Mouse (Mus musculus) left cerebral cortex, postnatal 36 days (tissue): Measurements from ENCODE around the gene Kif14. TPM values are rescaled to one million over a fixed set of nuclear protein-coding genes. Genes with fewer than 3 reads are reported as not detected.
"Not testable (repeated sequence)": the region's sequence is repeated elsewhere in the genome, so short reads cannot be mapped to it uniquely, and the experiment has no call there.

Source experiments
- DNase-seq, 2 experiments: peaks; one replicate each; pipeline ENCODE4 v3.0.0; 2021 to 2022; ENCODE audit warnings: low spot score in 2 of 2, mixed read lengths in 1 of 2
- intact Hi-C: fragments of 180-260 bp; cut with DNase I; formaldehyde crosslinking; loops from one replicate; pipeline ENCODE4 v1.15.1; 2025
- total RNA-seq, 2 experiments: library from RNA; stranded (reverse); gene quantifications; 2 replicates each; pipeline ENCODE4 v1.2.3; 2021

Gene Kif14
- total RNA-seq, 2 experiments from 2014 or later = 0.07 to 0.20 TPM

DNA sequence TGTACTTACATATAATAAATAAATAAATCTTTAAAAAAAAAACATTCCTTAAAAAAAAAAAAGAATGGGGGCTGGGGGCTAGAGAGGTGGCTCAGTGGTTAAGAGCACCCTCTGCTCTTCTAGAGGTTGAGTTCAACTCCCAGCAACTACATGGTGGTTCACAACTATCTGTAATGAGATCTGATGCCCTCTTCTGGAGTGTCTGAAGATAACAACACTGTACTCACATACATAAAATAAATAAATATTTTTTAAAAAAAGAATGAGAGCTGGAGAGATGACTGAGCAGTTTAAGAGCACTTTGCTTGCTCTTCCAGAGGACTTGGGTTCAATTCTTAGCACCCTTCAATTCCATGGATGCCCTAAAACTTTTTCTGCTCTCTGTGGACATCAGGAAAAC is 975 bp upstream of the Kif14 start:
- DNase-seq = no peak
- intact Hi-C loops = loop anchor here (10.0 kb wide), 1 partner anchor 410 kb away; the partner anchor contains the start of genes Ascl5 and Cacna1s

DNA sequence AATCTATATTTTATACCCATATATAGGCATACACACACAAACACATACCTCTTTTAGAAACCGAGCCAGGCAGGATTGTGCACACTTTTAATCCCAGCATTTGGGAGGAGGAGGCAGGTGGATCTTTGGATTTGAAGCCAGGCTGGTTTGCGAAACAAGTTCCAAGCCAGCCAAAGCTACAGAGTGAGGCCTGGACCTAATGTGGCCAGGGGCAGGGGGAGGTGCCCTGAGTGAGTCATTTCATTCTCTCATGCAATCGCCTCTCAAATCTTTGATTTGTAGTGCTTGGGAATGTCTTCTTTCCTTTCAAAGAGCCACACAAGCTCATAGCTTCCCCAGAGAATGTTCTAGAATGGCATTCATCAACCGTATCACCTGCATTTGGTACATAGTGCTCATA is 3.3 kb downstream of the Kif14 start:
- intact Hi-C loops = loop anchor here (10.0 kb wide), 1 partner anchor 415 kb away; the partner anchor contains the start of genes Ascl5 and Cacna1s
- no peak for DNase-seq

DNA sequence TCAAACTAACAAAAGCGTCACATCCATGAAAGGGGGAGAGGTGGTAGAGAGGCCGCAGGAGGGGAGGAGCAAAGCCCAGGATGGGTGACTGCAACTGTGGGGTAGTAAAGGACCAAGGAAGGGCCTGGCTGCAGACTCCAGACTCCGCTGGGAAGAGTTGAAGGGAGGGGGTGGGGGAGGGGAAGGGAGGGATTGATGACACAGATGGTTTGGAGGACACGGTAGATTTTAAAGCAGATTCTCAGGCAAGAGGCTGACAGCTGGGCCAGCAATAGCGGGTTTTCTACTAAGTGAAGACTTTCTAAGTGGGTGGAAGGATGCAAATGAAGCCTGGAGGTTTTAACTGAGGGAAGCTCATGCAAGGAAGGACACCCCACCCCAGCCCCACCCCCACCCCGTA is 4.3 kb downstream of the Kif14 start:
- DNase-seq = no peak
- intact Hi-C loops = no loop called here

DNA sequence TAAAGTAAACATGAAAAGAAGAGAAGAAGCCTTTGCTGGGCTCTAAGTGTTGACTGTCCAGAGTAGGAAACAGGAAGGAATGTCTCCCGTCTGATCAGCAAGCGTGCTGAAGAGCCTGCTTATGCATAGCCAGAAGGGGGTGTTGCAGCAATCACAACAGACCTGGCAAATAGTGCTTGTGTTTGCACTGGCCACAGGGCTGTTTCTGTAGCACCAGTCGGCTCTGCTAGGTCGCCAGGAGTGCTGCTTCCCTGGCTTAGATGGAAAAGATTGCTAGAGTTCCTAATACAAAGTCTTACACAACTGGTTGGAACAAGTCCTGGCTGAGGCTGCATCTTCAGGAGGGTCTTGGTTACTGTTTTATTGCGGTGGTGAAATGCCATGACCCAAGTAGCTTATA is 25.5 kb downstream of the Kif14 start:
- no peak for DNase-seq
- intact Hi-C loops = no loop called here

DNA sequence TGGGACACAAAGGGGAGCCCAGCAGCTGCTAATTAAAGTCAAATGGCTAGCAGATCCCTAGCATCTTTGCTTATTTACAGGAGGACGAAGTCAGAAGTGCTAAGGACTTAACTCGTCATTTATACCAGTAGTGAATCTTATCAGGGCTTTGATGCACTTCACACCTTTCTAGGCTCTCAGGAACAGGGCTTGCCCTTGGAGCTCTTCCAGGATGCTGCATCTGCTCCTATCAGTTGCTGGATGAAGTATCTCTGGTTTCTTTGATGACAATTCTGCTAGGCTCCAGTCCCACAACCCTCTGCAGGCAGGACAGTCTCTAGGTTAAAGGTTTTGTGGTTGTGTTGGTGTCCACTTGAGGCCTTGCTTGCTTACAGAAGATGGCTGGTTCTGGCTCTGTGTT is 26.1 kb downstream of the Kif14 start:
- no peak for DNase-seq
- intact Hi-C loops = no loop called here

DNA sequence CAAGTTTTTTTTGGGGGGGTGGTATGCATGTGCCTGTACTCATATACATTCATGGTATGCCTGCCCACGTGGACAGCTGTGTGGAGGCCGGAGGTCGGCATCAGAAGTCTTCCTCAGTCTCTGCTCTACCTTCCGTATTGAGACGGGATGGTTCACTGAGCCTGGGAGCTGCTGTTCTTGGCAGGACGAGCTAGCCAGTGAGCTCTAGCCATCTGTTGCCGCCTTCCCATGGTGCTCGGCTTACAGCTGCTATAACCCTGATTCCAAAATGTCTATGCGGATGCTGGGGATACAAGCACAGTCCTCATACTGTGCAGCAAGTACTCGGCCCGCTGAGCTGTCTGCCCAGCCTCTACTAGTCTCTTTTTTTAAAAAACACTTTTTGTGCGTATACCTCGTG is 33.2 kb downstream of the Kif14 start:
- intact Hi-C loops = no loop called here

DNA sequence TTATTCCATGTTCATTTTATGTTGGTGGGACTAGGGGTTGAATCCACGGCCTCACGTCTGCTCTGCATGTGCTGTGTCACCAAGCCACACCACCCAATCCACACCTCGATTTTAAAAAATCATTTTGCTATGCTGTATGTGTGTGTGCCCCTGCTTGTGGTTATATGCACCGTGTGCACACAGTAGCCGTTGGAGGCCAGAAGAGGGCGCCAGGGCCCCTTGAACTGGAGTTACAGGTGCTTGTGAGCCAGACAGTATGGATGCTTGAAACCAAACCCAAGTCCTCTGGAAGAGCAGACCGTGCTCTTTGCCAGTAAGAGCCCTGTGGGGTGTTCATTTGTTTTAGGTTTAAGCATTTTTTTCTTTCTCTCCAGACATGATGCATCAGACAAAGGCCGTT is 36.8 kb downstream of the Kif14 start:
- DNase-seq = no peak
- intact Hi-C loops = no loop called here

More for the DNA sequence above, 33.2 kb downstream of the Kif14 start:
- DNase-seq = no peak

DNA sequence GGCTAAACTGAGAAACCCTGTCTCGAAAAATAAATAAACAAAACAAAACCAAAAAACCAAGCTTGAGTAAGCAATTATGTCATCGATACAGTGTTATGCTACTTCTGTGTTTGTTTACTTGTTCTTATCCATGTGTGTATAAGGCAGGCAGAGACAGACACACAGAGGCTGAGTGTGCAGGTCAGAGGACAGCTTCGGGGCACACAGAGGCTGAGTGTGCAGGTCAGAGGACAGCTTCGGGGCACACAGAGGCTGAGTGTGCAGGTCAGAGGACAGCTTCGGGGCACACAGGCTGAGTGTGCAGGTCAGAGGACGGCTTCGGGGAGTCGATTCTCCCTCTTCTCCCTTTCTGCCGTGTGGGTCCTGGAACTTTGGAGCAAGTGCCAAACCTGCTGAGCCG is 40.1 kb downstream of the Kif14 start:
- DNase-seq, intact Hi-C loops: not testable (repeated sequence)

DNA sequence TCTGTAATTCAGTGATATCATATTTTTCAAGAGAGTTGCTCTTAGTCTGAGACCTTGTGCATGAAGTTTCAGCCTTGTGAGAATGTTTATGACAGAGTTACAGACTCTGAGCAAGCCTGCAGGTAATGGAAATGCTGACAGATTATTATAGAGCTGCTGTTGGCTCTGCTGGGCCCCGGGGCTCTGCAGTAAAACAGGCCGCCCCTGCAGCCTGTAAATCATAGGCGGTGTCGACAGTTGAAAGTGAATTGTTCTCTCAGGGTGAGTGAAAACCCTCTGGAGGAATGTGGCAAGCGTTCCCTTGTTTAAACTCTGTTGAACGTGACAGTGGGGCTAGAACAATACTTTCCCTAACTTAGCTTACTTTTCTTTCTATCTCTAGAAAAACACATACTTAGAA is 46.2 kb downstream of the Kif14 start:
- DNase-seq = no peak
- intact Hi-C loops = loop anchor here (5.0 kb wide), 1 partner anchor 35 kb away; no protein-coding TSS in a partner anchor

DNA sequence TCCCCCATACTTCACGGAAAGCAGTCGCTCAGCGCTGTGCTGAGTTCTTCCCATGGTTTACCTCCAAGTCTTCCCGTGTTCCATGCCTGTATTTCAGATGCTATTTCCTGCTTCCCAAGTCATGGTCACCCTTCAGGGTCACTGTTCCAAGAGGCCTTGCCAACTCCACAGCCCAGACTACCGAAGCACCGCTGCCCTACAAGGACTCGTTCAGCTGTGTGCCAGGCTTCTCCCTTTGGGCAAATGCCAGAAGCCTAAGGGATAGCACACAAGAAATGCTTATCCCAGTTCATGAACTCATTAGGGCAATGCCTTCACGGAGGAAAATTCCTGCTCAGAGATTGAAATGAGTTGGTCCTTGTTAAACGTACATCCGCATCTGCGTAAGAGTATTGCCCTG is 47.0 kb downstream of the Kif14 start:
- DNase-seq = no peak
- intact Hi-C loops = loop anchor here (5.0 kb wide), 1 partner anchor 36 kb away; no protein-coding TSS in a partner anchor

DNA sequence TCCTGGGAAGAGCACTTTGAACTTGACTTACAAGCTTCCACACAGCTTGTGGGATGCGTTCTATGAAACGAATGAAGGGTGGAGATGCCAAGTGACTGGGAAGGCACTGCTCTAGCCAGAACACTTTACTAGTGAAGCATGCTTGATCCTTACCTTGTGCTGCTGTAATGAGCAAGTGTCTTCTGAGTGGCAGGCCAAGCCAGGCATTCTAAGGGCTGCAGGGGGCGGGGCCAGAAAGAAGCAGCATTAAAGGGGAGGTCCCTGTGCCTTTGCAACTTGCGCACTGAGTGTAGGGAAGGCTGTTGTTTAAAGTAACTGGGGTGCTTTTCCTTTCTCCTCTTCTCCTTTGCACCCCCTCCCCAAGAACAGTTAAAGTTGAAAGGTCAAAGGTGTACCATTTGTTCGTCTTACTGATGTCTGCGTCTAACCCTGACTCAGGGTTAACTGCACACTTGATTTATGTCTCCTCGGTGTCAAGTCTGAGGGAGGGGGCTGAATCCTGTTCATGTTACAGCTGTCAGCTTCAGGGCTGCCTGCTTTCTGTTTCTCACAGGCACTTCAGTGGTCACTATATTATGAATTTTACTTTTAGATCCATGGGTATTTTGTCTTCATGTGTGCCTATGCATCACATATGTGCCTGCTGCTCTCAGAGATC is 52.7 kb downstream of the Kif14 start:
- no peak for DNase-seq
- intact Hi-C loops = no loop called here

DNA sequence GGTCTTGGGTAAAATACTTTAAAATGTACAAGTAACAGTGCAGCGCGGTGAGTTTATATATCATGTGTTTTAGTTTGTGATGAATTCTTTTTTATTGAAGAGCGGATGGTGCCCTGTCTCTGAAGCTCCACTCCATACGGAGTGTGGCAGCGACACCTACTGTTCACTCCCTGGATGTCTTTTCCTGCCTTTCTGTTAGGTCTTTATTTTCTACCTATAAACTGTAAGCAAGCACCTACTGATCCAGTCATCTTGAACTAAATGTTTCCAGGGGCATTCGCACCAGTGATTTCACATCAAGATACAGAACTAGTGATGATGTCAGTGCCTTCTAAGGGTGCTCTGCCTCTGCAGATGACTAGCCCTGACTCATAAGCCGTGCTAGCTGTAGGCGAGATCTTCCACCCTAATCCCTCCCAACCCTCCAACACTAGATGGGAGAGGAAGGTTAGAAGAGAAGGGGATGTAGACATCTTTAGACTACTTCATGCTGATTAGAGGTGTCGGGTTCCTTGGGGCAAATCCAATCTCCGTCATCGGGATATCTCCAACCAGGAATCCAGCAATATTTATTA is 55.3 kb downstream of the Kif14 start:
- peak; percentile 59 to 71 for DNase-seq
- intact Hi-C loops = loop anchor here (10.0 kb wide), 1 partner anchor 227 kb away; no protein-coding TSS in a partner anchor

DNA sequence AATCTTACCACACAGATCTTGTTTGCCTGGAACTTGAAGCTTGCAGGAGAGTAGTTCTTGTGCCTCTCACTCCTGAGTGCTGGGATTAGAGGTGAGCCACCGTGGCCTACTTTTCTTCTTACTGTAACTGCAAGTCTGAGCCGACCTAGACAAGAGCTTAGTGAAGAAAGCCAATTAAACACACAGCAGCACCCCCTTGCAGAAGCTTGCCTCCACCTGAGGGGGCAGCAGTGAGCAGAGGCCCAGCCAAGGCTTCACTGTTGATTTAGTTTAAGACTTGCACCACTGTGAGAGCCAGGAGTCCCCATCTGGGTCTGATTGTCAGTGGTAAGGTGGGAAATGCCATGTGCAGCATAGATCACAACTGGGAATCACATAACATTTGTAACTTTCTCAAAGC is 58.8 kb downstream of the Kif14 start:
- DNase-seq = peak; percentile 42 to 61
- intact Hi-C loops = loop anchor here (10.0 kb wide), 1 partner anchor 230 kb away; no protein-coding TSS in a partner anchor

DNA sequence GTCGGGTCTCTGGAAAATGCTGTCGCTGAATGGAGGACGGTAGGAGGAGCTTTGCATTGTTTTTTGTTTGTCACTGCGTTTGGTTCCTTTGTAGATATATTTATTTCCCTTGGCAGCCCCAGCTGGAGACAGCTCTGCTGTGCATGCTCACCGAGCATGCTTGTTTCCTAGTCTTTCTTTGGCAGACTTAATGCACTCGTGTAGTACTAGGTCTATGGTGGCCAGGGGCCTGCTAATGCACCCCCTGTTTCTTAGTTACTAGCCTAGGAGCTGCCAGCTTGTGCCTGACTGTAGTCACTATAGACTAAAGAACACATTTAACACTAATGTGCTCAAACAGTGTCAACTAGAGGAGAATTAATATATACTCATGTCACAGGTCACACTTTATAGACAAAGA is 59.7 kb downstream of the Kif14 start:
- DNase-seq = no peak
- intact Hi-C loops = loop anchor here (10.0 kb wide), 1 partner anchor 231 kb away; no protein-coding TSS in a partner anchor

DNA sequence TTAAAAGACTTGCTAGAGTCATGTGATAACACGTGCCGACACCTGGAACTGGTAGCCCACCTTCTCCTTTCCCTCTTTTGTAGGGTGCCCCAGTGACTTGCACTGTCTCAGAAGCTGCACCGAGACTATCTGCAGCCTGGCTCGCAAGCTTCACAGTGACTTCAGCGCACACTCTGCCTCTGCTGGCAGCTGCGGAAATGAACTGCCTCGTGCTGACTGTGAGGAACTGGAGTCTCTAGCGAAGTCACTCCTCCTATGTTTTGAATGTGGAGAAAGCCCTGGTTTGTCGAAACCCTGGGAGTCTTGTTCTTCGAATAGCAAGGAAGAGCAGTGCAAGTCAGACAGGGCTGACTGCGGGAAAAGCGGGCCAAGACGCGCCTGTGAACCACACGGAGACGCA is 61.0 kb downstream of the Kif14 start:
- peak; percentile 30 to 49 for DNase-seq
- intact Hi-C loops = loop anchor here (10.0 kb wide), 1 partner anchor 232 kb away; no protein-coding TSS in a partner anchor

DNA sequence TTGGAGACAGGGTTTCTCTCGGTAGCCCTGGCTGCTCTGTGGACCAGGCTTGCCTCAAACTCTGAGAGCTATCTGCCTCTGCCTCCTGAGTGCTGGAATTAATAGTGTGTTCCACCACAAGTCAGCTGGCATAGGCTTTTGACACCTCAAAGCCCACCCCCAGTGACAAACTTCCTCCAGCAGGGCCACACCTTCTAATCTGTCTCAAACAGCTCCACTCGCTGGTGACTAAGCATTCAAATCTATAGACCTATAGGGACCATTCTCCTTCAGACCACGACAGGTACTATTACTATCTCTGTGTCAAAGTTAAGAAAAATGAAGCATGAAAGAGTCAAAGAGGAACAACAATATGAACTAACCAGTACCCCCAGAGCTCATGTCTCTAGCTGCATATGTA is 66.4 kb downstream of the Kif14 start:
- no peak for DNase-seq
- intact Hi-C loops = no loop called here

DNA sequence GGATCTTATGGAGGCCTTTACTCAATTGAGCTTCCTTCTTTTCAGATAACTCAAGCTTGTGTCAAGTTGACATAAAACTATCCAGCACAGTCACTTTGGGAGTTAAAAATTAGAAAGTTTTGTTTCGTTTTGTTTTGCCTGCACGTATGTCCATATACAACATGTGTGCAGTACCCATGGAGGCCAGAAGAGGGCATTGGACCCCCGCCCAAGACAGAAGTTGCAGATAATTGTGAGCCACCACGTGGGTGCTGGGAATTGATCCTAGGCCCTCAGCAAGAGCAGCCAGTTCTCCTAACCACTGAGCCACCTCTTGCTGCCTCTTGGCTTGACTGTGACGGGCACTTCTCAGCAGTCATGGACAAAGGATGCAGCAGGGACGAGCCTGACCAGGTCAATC is 70.8 kb downstream of the Kif14 start:
- no peak for DNase-seq
- intact Hi-C loops = no loop called here

DNA sequence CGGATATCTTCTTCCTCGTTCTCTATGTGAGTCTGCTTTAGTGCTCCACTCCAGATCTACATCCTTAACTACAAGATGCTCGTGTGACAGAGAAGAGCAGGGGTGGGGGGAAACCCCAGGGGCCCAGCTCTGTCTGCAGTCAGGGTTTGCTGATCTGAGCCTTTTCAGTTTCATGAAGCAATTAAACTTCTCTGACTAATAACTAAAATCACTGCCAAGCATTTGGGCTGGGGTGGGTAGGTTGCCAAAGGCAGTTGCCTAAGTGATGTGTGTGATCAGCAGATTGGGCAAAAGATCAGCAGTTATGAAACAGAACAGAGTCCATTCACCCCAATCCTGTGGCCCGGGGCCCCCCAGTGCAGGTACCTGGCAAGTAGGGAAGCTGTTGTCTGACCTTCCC is 72.1 kb downstream of the Kif14 start:
- no peak for DNase-seq
- intact Hi-C loops = no loop called here

DNA sequence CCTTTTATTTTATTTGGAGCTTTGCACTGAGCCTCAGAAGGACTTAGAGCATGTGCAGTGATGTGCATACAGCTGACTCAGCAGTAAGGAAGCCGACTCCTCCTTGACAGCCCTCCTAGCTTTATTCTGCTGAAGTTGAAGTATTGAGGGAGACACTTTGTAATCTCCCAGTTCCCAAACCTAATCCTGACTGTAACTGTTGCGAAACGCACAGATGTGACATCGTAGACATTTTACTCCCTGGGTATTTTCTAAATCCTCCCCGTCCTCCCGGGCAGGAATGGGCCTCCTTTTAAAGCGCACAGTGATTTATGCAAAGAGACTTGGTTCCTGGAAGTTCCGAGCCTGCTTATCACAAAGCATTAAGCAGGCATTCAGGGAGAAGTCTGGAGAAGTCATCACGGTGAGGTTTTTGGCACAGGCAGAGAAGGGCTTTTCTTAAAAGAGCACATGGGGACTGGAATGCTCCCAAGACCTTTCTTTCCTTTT is 74.3 kb downstream of the Kif14 start:
- DNase-seq = no peak
- intact Hi-C loops = no loop called here

DNA sequence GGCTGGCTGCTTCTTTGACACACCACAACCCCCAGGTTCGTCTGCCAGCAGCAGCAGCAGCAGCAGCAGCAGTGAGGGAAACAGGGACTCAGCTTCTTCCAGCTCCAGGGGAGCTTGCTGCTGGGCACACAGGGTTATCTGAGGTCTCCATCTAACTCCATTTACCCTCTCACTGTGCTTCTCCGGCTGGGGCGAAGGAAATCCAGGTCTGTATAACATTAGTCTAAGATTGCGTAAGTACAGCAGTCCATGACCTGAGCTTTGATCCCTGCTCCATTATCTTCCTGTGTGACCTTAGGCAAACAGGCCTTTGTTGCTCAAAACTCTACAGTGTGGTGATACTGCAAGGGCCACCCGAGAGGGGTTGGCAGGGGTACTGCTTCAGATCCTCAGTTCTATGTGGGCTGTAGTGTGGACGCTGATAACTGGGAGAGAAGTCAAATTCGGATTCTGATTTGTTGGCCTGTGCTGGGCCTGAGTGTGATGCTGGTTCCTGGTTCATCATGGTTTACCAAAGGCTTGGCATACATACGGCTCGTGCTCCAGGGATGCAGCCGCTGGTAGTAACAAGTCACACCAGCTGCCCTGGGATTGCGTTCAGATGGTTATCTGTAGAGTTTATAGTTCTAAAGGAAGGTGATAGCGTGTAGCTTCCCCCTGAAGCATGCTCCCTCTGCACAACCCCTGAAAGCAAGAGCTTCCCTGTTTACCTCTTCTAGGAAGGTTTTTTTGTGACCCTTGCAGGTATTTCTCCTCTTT is 75.7 kb downstream of the Kif14 start:
- no peak for DNase-seq
- intact Hi-C loops = no loop called here
